Mouse (Mus musculus) midbrain, embryonic 10.5 days (tissue): ENCODE data around the gene Aldh4a1. TPM values are rescaled to one million over a fixed set of nuclear protein-coding genes. Genes with fewer than 3 reads are reported as not detected.

Experiments
- DNase-seq: peaks from one replicate; pipeline ENCODE4 v3.0.0-alpha.2; 2017; ENCODE audit warnings: low spot score
- H3K27ac ChIP-seq: fragments of 300-500 bp; sonication (generic); replicated peaks from 2 replicates; pipeline ENCODE4 v1.5.1; 2016; ENCODE audit warnings: mild to moderate bottlenecking
- H3K27me3 ChIP-seq: fragments of 300-500 bp; sonication (generic); 2 replicates; pipeline ENCODE4 v1.6.1; 2016; ENCODE audit warnings: low read depth, mild to moderate bottlenecking; ENCODE audit not compliant: poor library complexity, severe bottlenecking
- H3K36me3 ChIP-seq: fragments of 300-500 bp; sonication (generic); 2 replicates; pipeline ENCODE4 v1.6.1; 2016; ENCODE audit warnings: mild to moderate bottlenecking, moderate library complexity
- H3K4me1 ChIP-seq: fragments of 300-500 bp; sonication (generic); 2 replicates; pipeline ENCODE4 v1.6.1; 2016
- H3K4me3 ChIP-seq: fragments of 300-500 bp; sonication (generic); 2 replicates; pipeline ENCODE4 v1.5.1; 2016; ENCODE audit warnings: mild to moderate bottlenecking, moderate library complexity
- H3K9me3 ChIP-seq: fragments of 300-500 bp; sonication (generic); replicated peaks from 2 replicates; pipeline ENCODE4 v1.6.1; 2016; ENCODE audit warnings: mild to moderate bottlenecking
- WGBS: fragments of 180-500 bp; shearing (Covaris S2); methylation state at CpG from one replicate; pipeline ENCODE4 v1.1.7; 2016; 5-methylcytosine and 5-hydroxymethylcytosine counted together
- polyA plus RNA-seq: library from polyadenylated mRNA; unstranded; fragments of >200 nt; fragmentation: Nextera tagmentation; extraction: Ambion mirVana; gene quantifications from 2 replicates; pipeline ENCODE4 v1.2.1, GENCODE M21; 2016

The Aldh4a1 gene
- polyA plus RNA-seq, 1 experiment from 2014 or later: 24.2 TPM

DNA sequence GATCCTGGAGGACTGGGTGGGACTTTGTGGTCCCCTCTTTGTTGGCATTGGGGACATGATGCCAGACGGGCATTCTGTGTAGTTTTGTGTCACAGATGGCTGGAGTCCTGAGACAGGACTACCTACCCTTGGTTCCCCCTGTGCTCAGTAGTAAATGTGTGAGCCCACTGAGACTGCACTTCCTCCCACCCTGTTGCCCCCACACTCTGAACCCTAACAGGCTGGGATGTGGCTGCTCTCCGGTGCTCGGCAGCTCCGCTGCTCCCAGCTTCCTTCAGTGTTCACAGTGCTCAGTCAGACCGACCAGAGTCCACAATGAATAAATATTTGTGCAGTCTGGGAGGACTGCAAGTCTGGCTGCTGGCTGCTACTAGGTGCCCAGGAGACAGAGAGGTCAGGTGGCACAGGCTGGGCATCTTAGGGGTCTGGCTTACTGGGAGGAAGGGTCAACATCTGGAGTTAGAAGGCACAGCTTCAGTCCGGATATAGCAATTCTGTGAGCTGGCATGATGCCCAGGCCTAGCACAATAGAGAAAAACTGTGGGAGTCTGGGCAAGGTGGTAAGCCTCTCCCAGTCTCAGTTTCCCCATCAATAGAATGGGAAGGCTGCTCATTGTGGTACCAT lies 41.1 kb upstream of the Aldh4a1 start:
- no peaks in the 10 kb centered on the region for H3K9me3 ChIP-seq
- WGBS: 69% methylated on average over 6 of the region's 6 CpGs
- peaks cover 90% of the 10 kb centered on the region for H3K4me1 ChIP-seq
- H3K4me3 ChIP-seq: peak overlapping the region; percentile 34; the same call in 1 of the 2 replicates
- no peaks in the 10 kb centered on the region for H3K36me3 ChIP-seq
- DNase-seq: no peak
- H3K27me3 ChIP-seq: peaks cover 10% of the 10 kb centered on the region
- peak overlapping the region; percentile 88 for H3K27ac ChIP-seq

DNA sequence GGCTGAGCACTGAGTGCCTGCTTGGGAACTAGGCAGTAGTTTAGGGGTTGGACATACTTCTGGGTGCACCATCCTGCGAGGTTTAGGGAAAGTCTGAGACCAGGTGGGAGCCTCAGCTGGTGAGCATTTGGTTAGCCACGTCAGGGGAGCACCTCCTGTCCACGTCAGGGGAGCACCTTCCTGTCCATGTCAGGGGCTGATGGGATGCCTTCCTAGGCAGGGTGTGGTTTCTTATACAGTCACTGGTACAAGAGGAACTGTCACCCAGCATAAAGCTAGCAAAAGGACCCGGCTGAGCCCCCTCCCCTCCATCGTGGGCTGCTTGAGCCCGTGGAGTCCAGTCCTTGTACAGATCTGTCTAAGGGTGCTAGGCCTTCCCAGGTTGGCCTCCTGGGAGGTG lies 40.3 kb upstream of the Aldh4a1 start:
- Histone ChIP-seq H3K4me1 (peaks cover 85% of the 10 kb centered on the region), H3K27me3 (peaks cover 2% of the 10 kb centered on the region)
- no peak for DNase-seq

DNA sequence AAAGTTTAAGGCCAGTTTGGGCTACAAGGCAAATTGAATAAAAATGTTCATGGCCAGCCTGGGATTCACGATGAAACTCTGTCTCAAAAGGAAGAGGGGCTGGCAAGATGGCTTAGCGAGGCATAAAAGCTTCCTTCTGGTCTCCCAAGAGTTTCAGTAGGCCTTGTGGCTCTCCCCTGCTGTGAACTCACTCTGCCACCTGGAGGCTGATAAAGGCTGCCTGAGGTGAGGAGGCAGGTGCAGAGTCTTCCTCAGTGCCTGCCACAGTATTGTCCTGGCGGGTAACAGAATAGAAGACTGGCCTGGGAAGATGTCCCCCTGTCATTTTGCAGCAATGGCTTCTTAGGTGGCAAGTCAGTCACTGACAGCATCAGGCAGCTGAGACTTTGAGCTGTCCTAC lies 39.8 kb upstream of the Aldh4a1 start:
- Histone ChIP-seq H3K4me1 (peaks cover 89% of the 10 kb centered on the region), H3K36me3 (no peaks in the 10 kb centered on the region), H3K27ac (peak overlapping the region; percentile 88), H3K27me3 (no peaks in the 10 kb centered on the region), H3K9me3 (no peaks in the 10 kb centered on the region), H3K4me3 (no peak overlapping the region)
- no peak for DNase-seq
- WGBS: 40% methylated on average over 3 of the region's 3 CpGs

More for the DNA sequence above, 40.3 kb upstream of the Aldh4a1 start:
- Histone ChIP-seq H3K4me3 (no peak overlapping the region), H3K9me3 (no peaks in the 10 kb centered on the region), H3K36me3 (no peaks in the 10 kb centered on the region), H3K27ac (peak overlapping the region; percentile 88)
- 85% methylated on average over 6 of the region's 6 CpGs for WGBS

DNA sequence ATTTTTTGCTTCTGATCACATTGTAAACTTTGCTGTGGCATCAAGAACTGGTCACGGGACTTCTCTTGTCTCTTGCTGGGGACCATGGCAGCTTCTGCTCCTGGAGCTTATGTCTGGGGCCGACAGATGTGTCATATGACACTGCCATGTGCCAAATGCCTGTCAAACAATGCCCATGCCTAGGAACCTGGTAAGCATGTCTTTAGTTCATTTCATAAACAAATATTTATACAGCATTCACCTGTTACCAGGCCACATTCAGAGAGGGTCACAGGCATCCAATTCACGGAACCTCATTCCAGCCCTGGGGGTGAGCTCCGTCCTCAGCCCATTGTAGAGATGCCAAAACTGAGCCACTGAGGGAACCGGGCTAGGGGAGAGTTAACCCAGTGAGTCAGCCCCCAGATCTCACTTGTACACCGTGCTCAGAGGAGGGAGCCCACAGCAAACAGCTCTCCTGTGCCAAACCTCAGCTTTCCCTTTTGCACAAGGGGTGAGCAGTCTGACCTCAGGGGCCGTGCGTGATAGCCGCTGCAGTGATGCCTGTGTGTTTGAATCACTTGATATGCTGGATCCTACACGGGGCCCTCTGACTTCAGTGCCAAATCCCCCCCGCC lies 38.9 kb upstream of the Aldh4a1 start:
- H3K27me3 ChIP-seq: no peaks in the 10 kb centered on the region
- H3K36me3 ChIP-seq: no peaks in the 10 kb centered on the region
- 88% methylated on average over 11 of the region's 11 CpGs for WGBS
- peaks cover 82% of the 10 kb centered on the region for H3K4me1 ChIP-seq
- H3K4me3 ChIP-seq: no peak overlapping the region
- H3K9me3 ChIP-seq: no peaks in the 10 kb centered on the region
- DNase-seq: no peak
- peak overlapping the region; percentile 88 for H3K27ac ChIP-seq

DNA sequence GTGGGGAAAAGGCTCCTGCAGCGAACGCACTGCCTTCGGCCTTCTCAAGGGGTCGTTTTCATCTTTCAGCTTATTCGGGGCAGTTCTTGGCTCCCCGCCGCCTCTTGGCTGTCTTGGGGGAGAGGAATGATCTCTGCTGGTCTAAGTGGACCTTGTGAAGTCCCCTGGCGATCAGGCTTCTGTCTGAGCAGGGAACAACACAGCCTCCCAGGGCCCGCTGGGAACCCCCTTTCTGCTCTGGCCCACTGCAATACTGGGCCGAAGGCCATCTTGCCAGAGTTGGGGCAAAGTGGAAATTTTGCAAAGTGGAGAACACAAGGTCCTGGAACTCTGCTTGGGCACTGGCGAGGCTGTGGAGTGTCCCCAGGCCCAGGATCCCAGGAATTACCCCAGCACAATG lies 38.0 kb upstream of the Aldh4a1 start:
- H3K27me3 ChIP-seq: no peaks in the 10 kb centered on the region
- H3K9me3 ChIP-seq: no peaks in the 10 kb centered on the region
- H3K27ac ChIP-seq: peak overlapping the region; percentile 38
- no peak for DNase-seq
- 81% methylated on average over 11 of the region's 11 CpGs for WGBS
- no peaks in the 10 kb centered on the region for H3K36me3 ChIP-seq
- H3K4me1 ChIP-seq: peaks cover 79% of the 10 kb centered on the region
- no peak overlapping the region for H3K4me3 ChIP-seq

DNA sequence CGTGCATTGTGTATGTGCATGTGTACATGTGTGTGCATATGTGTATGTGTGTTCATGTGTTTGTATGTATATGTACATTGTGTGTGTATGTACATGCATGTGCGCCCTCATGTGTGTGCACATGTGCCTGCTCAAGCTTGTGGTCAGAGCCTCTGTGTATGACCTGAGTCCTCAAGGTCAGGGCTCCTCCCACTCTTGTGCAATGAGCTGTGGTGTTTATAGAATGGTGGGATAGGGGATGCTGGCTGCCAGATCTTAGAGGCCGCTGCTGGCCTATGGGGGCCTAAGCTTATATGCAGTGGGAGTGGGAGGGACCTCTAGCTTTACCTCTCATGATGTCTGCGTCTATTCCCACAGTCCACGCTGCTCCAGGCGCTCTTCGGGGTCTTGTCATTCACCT lies 37.0 kb upstream of the Aldh4a1 start:
- Histone ChIP-seq H3K36me3 (no peaks in the 10 kb centered on the region), H3K27ac (no peak overlapping the region), H3K9me3 (no peaks in the 10 kb centered on the region), H3K27me3 (no peaks in the 10 kb centered on the region), H3K4me1 (peaks cover 79% of the 10 kb centered on the region), H3K4me3 (no peak overlapping the region)
- WGBS: 92% methylated on average over 7 of the region's 7 CpGs
- no peak for DNase-seq

DNA sequence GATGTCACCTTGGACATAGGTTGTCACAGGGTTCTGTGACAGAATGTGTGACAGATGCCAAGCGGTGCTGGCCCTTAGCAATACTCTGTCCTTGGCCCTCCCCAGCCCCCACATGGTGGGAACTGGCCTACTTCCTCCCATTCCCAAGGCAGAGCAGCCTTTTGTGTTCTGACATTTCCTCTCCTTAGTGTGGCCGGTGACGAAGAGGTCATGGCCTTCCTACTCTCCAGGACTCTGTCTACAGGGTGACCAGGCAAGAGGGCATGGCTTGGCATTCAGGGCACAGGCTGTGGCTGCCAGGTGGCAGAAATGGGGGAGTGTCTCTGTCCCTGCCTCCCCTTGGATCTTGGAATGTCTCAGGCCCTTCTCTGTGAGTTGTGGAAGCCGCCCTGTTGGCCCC lies 35.3 kb upstream of the Aldh4a1 start:
- Histone ChIP-seq H3K4me1 (peaks cover 69% of the 10 kb centered on the region), H3K36me3 (no peaks in the 10 kb centered on the region), H3K4me3 (no peak overlapping the region), H3K9me3 (no peaks in the 10 kb centered on the region), H3K27ac (0 out of 2 replicates have a peak overlapping the region, but pooled peaks have one; percentile 6), H3K27me3 (no peaks in the 10 kb centered on the region)
- no peak for DNase-seq
- WGBS: 77% methylated on average over 4 of the region's 4 CpGs

DNA sequence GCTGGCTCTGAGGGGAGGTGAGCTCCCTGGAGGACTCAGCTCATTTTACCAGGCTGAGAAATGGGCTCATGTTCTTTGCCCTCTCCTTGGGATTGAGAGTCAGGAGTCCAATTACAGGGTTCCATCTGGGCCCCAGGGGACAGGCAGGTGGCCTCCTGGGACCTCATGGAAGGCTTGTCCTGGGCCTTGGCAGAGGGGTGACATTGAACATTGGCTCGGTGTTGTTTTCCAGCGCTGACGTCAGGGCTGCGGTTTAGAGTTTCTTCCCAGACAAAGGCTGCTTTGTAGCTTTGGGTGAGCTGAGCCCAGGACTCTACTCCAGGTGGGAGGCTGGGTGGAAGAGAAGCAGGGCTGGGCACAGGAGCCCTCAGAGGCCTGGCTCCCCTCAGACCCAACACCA lies 34.9 kb upstream of the Aldh4a1 start:
- peaks cover 65% of the 10 kb centered on the region for H3K4me1 ChIP-seq
- WGBS: 88% methylated on average over 4 of the region's 4 CpGs

DNA sequence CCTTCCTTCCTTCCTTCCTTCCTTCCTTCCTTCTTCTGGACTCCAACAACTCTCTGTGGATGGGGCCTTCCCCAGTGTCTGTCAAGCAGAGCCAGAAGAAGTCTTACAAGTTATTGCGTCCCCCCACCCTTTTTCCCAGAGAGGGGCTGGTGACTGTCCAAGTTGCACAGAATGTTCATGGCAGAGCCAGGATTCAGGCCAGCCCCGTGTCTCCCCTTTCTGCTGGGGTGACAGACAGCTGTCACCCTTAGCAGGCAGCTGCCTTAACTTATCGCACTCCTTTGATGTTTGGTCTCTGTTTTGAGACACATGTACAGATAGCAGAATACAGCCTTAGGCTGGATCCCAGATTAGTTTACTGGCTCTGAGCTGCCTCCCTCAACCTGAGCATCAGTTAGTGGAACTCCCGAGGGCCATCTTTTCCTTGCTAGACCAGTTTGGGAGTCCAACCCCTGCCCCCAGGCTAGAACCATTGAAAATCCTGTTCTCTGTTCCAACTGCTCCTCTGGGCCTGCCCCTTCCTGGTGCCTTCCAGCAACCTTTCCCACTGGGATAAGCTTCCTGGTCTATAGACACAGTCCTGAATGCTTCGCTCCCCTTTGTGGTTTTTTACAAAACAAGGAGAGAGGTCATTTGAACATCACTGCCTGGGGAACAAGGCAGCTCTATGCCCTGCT lies 33.2 kb upstream of the Aldh4a1 start:
- Histone ChIP-seq H3K4me3 (no peak overlapping the region), H3K36me3 (no peaks in the 10 kb centered on the region), H3K4me1 (peaks cover 59% of the 10 kb centered on the region), H3K27me3 (no peaks in the 10 kb centered on the region), H3K27ac (peak overlapping the region; percentile 80), H3K9me3 (no peaks in the 10 kb centered on the region)
- DNase-seq: peak; percentile 36
- 47% methylated on average over 5 of the region's 5 CpGs for WGBS

More for the DNA sequence above, 34.9 kb upstream of the Aldh4a1 start:
- Histone ChIP-seq H3K4me3 (no peak overlapping the region), H3K27ac (0 out of 2 replicates have a peak overlapping the region, but pooled peaks have one; percentile 6), H3K9me3 (no peaks in the 10 kb centered on the region), H3K36me3 (no peaks in the 10 kb centered on the region), H3K27me3 (no peaks in the 10 kb centered on the region)
- DNase-seq: no peak

DNA sequence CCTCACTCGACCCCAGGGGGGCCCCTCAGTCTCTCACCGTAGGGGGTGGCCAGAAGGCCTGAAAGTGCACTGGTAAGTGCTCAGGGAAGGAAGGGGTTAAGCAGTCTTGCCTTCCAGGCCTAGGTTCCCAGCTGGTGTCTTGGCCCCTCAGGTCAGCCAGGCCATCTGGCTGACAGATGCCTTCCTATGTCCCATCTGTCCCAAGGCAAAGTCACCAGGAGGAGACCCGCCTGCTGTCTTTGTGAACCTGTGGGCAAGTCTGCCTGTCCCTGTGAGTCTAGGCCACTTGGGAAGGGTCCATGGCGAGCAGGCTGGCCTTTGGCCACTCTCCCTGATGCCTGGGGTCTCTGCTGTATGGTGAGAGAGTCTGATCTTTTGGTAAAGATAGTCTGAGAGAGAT lies 32.2 kb upstream of the Aldh4a1 start:
- H3K27ac ChIP-seq: peak overlapping the region; percentile 80
- peaks cover 58% of the 10 kb centered on the region for H3K4me1 ChIP-seq
- no peaks in the 10 kb centered on the region for H3K27me3 ChIP-seq
- no peaks in the 10 kb centered on the region for H3K36me3 ChIP-seq
- peak; percentile 57 for DNase-seq
- H3K4me3 ChIP-seq: no peak overlapping the region
- 35% methylated on average over 4 of the region's 4 CpGs for WGBS
- no peaks in the 10 kb centered on the region for H3K9me3 ChIP-seq

DNA sequence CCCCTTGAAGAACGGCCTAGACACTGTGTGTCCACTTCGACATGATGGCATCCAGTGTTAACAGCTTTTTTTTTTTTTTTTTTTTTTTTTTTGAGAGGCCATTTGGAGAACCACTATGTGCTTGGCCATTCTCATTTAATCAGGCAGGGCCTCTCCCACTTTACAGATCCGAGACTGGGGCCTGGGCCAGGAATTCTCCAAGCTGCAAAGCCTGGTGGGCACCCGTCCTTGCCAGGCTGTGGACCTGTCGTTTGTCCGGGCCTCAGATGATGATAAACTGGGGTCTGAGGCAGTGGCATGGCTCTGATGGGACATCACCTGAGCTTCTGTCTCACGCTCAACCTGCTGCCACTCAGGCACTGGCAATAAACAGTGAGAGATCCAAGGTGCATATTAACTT lies 29.8 kb upstream of the Aldh4a1 start:
- Histone ChIP-seq H3K4me3 (no peak overlapping the region), H3K36me3 (no peaks in the 10 kb centered on the region), H3K27ac (0 out of 2 replicates have a peak overlapping the region, but pooled peaks have one; percentile 10), H3K27me3 (peaks cover 3% of the 10 kb centered on the region; the same call in 1 of the 2 replicates), H3K4me1 (peaks cover 68% of the 10 kb centered on the region), H3K9me3 (no peaks in the 10 kb centered on the region)
- no peak for DNase-seq
- WGBS: 82% methylated on average over 7 of the region's 7 CpGs

DNA sequence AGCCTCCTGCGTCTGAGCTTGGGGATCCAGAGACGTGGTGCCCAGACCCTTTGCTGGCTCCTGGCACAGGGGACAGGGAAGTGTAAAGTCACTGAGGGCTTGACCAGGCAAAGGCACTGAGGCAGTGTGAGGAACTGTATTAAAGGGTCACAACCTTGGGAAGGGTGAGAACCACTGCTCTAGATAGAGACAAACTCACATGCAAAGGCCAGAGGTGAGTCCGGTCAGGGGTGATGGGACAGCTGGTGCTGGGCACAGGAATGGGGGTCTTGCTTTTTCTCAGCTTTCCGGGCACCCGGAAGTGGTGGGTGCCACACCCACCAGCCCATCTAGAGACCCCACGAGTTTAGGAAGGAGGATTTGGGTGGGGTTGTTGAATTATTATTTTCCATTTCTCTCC lies 29.3 kb upstream of the Aldh4a1 start:
- H3K36me3 ChIP-seq: no peaks in the 10 kb centered on the region
- 73% methylated on average over 6 of the region's 6 CpGs for WGBS
- no peaks in the 10 kb centered on the region for H3K9me3 ChIP-seq
- DNase-seq: no peak
- peaks cover 6% of the 10 kb centered on the region; the same call in 1 of the 2 replicates for H3K27me3 ChIP-seq
- 0 out of 2 replicates have a peak overlapping the region, but pooled peaks have one; percentile 10 for H3K27ac ChIP-seq
- H3K4me1 ChIP-seq: peaks cover 72% of the 10 kb centered on the region
- H3K4me3 ChIP-seq: no peak overlapping the region

DNA sequence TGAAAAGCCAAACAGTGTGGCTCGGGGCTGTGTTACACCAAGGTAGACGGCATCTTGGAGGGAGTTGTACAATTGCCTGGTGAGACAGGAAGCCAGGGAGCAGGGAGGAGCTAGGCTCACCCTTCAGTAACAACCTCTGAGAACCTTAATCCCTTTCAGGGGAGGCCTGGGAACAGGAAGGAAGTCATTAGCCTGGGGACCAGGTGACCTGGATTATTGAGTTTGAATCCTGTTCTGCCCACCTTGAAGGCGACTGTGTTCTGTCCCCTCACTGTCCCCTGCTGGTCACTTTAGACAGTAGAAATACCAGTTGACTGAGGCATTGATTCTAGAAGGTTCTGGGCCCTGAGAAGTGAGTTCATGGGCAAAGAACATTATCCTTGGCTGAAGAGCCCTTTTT lies 28.6 kb upstream of the Aldh4a1 start:
- Histone ChIP-seq H3K4me3 (no peak overlapping the region), H3K9me3 (no peaks in the 10 kb centered on the region), H3K36me3 (no peaks in the 10 kb centered on the region), H3K27ac (no peak overlapping the region), H3K27me3 (peaks cover 6% of the 10 kb centered on the region; the same call in 1 of the 2 replicates), H3K4me1 (peaks cover 79% of the 10 kb centered on the region)
- 55% methylated on average over 3 of the region's 3 CpGs for WGBS
- DNase-seq: no peak
